Mouse (Mus musculus) lung, postnatal 0 days (tissue): ENCODE measurements around the gene Nr4a1.

Source experiments
- CTCF ChIP-seq: IDR thresholded peaks from 2 replicates; pipeline ENCODE4 v1.5.1; 2016; ENCODE audit warnings: antibody characterized with exemption, mild to moderate bottlenecking
- EP300 ChIP-seq: IDR thresholded peaks from 2 replicates; pipeline ENCODE4 v1.6.1; 2016; ENCODE audit warnings: antibody characterized with exemption, mild to moderate bottlenecking, control low read depth

DNA sequence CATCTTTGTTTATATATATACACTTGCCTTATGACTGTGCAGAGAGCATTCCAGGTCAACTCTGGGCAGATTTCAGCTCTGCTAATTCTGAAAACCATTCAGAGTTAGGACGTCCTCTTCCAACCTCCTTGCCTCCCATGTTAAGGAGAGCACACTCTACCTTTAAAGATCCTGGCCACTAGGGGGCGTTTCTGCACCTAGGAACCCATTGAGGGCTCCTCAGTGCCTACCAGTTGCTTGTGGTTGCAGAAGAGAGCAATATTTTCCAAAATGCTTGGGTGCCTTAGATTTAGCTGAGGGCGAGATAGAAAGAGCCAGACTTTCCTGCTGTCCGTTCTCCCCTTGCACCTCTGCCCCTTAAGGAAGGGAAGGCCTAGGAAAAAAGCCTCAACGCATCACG lies 43.8 kb upstream of the Nr4a1 start:
- TF ChIP-seq CTCF, result peak; percentile 78
- no peak for TF ChIP-seq EP300
